Mouse (Mus musculus): ENCODE measurements around the gene Tmem50a. TPM values are rescaled to one million over a fixed set of nuclear protein-coding genes. Genes with fewer than 3 reads are reported as not detected.

The Tmem50a gene
- polyA plus RNA-seq, 1 experiment from 2014 or later: 271 TPM

DNA sequence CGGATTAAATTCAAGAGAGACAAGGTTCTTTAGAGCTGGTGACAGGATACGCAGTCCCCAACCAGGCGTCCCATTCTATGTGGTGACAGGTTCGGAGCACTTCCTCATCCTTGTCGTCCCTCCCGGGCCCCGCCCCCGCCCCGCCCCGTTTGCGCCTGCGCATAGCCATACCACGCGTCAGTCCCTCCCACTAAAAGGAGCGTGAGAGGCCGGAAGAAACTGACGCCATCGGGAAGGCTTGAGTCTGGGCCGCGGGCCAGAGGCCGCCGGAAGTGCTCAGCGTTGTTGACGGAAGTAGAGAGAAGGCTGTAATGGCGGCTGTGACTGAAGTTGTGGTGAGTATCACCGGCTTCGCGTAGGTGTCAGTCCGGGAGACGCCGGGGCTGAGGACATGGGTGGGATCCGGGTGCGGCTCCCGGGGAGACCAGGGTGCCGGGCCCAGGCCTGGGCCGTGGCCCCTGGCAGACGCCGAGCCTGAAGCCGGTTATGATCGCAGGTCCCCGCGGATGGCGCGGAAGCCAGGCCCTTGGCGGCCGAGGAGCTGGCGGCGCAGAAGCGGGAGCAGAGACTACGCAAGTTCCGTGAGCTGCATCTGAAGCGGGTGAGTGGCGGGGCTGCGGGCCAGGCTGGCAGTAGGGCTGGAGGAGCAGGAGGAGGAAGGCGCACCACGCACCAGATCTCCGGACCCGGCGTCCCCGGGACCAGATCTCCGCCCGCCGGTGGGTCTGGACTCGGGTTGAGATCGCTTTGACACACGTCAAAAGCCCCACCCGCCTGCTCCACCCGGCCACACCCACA, 16.1 kb upstream of the Tmem50a start, which contains the start of gene Syf2:
TSS of gene Syf2 (plus strand) at position 215 of the 798 bp plus-strand sequence.
- peak within 1 kb of the TSS; percentile 97 for H3K9ac ChIP-seq (replicated peaks; ENCODE audit: low read depth)
- peak within 1 kb of the TSS; percentile 95 for H3K27ac ChIP-seq (ENCODE audit: low read length)
- H3K4me1 ChIP-seq (ENCODE audit: insufficient read depth, low read depth, low read length): peaks cover 4% of the 10 kb centered on the region; the same call in 1 of the 2 replicates
- peak; percentile 98 for DNase-seq (ENCODE audit: low spot score)
- peak within 1 kb of the TSS; percentile 96 for H3K4me3 ChIP-seq (ENCODE audit: low read depth, low read length)
- peaks cover 41% of the 10 kb centered on the region for H3K36me3 ChIP-seq (ENCODE audit: insufficient read depth, low read length)
- WGBS: 2% methylated on average over 66 of the region's 68 CpGs
- no peaks in the 10 kb centered on the region for H3K9me3 ChIP-seq (ENCODE audit: low read length)
- TF ChIP-seq EP300 (IDR thresholded peaks at IDR 0.05) (peak; percentile 66), CTCF (IDR thresholded peaks at IDR 0.05) (no peak)
- no peaks in the 10 kb centered on the region for H3K27me3 ChIP-seq (replicated peaks; ENCODE audit: insufficient read depth, low read length)
- ATAC-seq: peak; percentile 97
- peak within 1 kb of the TSS; percentile 73 for H3K4me2 ChIP-seq (replicated peaks; ENCODE audit: low read depth, low read length)

DNA sequence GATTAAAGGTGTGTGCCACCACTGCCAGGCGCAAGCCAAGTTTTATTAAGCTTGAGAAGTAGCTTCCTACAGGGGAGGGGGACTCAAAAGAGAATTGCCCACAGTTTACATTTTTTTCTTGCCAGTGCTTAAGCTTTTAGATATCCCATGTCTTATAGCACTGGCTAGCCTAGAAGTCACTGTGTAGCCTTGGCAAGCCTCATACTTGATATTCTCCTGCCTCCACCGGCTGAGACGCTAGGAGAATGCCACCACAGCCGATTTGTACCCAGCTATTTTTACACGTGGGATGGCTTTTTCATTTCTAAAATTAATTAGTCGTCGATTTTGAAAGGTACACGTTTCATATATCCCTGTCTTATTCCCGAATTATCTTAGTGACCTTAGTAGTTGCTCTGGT, 15.4 kb upstream of the Tmem50a start:
- DNase-seq (ENCODE audit: low spot score): no peak
- Histone ChIP-seq H3K27ac (ENCODE audit: low read length) (peak overlapping the region; percentile 95), H3K4me3 (ENCODE audit: low read depth, low read length) (peak overlapping the region; percentile 96), H3K9me3 (ENCODE audit: low read length) (no peaks in the 10 kb centered on the region), H3K4me2 (replicated peaks; ENCODE audit: low read depth, low read length) (peak overlapping the region; percentile 58), H3K4me1 (ENCODE audit: insufficient read depth, low read depth, low read length) (peaks cover 4% of the 10 kb centered on the region; the same call in 1 of the 2 replicates), H3K36me3 (ENCODE audit: insufficient read depth, low read length) (peaks cover 43% of the 10 kb centered on the region), H3K27me3 (replicated peaks; ENCODE audit: insufficient read depth, low read length) (no peaks in the 10 kb centered on the region), H3K9ac (replicated peaks; ENCODE audit: low read depth) (0 out of 2 replicates have a peak overlapping the region, but pooled peaks have one; percentile 6)
- ATAC-seq: no peak
- WGBS: 25% methylated on average over 9 of the region's 9 CpGs
- no peak for TF ChIP-seq CTCF (IDR thresholded peaks at IDR 0.05)
- TF ChIP-seq EP300 (IDR thresholded peaks at IDR 0.05): no peak

- WGBS: 67% methylated on average over 4 of the region's 4 CpGs
- Histone ChIP-seq H3K27ac (ENCODE audit: low read length) (0 out of 2 replicates have a peak overlapping the region, but pooled peaks have one; percentile 2), H3K4me3 (ENCODE audit: low read depth, low read length) (no peak overlapping the region), H3K9ac (replicated peaks; ENCODE audit: low read depth) (no peak overlapping the region), H3K36me3 (ENCODE audit: insufficient read depth, low read length) (peaks cover 38% of the 10 kb centered on the region), H3K4me2 (replicated peaks; ENCODE audit: low read depth, low read length) (no peak overlapping the region), H3K27me3 (replicated peaks; ENCODE audit: insufficient read depth, low read length) (no peaks in the 10 kb centered on the region), H3K9me3 (ENCODE audit: low read length) (no peaks in the 10 kb centered on the region), H3K4me1 (ENCODE audit: insufficient read depth, low read depth, low read length) (peaks cover 4% of the 10 kb centered on the region; the same call in 1 of the 2 replicates)
- ATAC-seq (no peak), DNase-seq (ENCODE audit: low spot score) (no peak)
- TF ChIP-seq EP300 (IDR thresholded peaks at IDR 0.05) (no peak), CTCF (IDR thresholded peaks at IDR 0.05) (no peak)
Observed at GRCm38 (mm10) chr4:134929536-134929935, 14.7 kb upstream of the Tmem50a start.

DNA sequence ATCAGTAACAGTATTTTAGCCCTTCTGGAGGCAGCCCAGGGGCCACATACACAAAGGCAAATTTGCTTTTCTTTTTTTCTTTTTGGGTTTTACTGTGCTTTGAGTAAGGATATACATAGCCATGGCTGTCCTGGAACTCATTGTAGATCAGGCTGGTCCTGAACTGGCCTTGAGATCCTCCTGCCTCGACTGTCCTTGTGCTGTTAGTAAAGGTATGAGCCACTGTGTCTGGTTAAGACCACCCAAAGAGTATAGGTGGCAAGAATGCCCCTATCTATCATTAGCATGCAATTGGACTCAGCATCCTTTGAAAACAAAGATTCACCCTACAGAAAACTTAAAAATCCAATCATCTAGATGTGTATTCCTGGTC, 13.6 kb upstream of the Tmem50a start:
- 67% methylated on average over 1 of the region's 1 CpGs for WGBS
- DNase-seq (ENCODE audit: low spot score): no peak
- Histone ChIP-seq H3K36me3 (ENCODE audit: insufficient read depth, low read length) (peaks cover 29% of the 10 kb centered on the region), H3K4me3 (ENCODE audit: low read depth, low read length) (no peak overlapping the region), H3K4me1 (ENCODE audit: insufficient read depth, low read depth, low read length) (peaks cover 4% of the 10 kb centered on the region; the same call in 1 of the 2 replicates), H3K9me3 (ENCODE audit: low read length) (no peaks in the 10 kb centered on the region), H3K27ac (ENCODE audit: low read length) (no peak overlapping the region), H3K9ac (replicated peaks; ENCODE audit: low read depth) (no peak overlapping the region), H3K4me2 (replicated peaks; ENCODE audit: low read depth, low read length) (no peak overlapping the region), H3K27me3 (replicated peaks; ENCODE audit: insufficient read depth, low read length) (no peaks in the 10 kb centered on the region)
- TF ChIP-seq EP300 (IDR thresholded peaks at IDR 0.05): no peak
- no peak for TF ChIP-seq CTCF (IDR thresholded peaks at IDR 0.05)
- no peak for ATAC-seq

DNA sequence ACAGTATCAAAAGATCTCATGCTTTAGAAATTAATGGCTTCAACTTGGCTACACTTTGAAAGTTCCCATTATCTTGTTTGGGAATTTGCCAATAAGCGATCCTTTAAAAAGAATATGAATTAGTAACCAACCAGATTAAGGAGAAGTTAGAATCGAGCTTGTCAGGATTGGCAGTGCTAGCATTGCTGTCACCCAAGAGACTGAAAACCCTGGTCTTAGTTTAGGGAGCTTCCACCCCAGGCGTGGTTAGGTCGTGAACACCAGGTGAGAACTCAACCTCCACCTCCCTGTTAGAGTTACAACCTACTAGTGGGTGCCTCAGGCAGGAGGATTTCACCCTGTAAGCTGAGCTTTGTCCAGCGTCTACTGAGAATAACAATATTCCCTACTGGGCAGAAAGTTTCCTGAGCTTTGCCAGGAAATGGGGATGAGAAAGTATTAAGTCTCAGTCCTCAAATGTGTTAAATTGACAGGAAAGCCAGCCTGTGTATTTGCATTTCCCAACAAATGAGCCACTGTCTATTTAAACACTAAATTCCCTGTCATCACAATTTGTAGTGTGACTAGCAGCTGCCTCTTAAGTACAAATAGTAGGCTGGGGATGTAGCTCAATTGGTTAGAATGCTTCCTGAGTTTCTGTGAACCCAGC, 13.1 kb upstream of the Tmem50a start:
- DNase-seq (ENCODE audit: low spot score) (no peak), ATAC-seq (no peak)
- H3K36me3 ChIP-seq (ENCODE audit: insufficient read depth, low read length): peaks cover 29% of the 10 kb centered on the region
- TF ChIP-seq CTCF (IDR thresholded peaks at IDR 0.05) (no peak), EP300 (IDR thresholded peaks at IDR 0.05) (no peak)
- WGBS: 59% methylated on average over 5 of the region's 5 CpGs
- H3K4me1 ChIP-seq (ENCODE audit: insufficient read depth, low read depth, low read length): peaks cover 4% of the 10 kb centered on the region; the same call in 1 of the 2 replicates
- H3K4me3 ChIP-seq (ENCODE audit: low read depth, low read length): no peak overlapping the region
- H3K4me2 ChIP-seq (replicated peaks; ENCODE audit: low read depth, low read length): no peak overlapping the region
- no peak overlapping the region for H3K9ac ChIP-seq (replicated peaks; ENCODE audit: low read depth)
- H3K27me3 ChIP-seq (replicated peaks; ENCODE audit: insufficient read depth, low read length): no peaks in the 10 kb centered on the region
- no peak overlapping the region for H3K27ac ChIP-seq (ENCODE audit: low read length)
- H3K9me3 ChIP-seq (ENCODE audit: low read length): no peaks in the 10 kb centered on the region

DNA sequence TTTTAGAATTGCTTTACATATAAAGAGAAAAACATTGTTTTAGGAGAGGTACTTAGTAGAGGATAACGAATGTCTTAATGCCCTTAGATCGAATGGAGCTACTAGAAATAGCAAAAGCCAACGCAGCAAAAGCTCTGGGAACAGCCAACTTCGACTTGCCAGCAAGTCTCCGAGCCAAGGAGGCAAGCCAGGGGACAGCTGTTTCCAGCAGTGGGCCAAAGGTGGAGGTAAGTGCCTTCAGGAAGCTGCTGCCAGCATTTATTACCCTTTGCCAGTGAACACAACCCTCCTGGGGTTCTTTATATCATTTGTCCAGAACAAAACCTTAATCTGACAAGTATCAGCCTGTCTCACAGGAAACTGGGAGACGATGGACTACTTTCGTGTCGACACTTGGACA, 10.4 kb upstream of the Tmem50a start:
- ATAC-seq (no peak), DNase-seq (ENCODE audit: low spot score) (no peak)
- H3K4me2 ChIP-seq (replicated peaks; ENCODE audit: low read depth, low read length): peak overlapping the region; percentile 69
- H3K36me3 ChIP-seq (ENCODE audit: insufficient read depth, low read length): peaks cover 29% of the 10 kb centered on the region
- TF ChIP-seq CTCF (IDR thresholded peaks at IDR 0.05) (no peak), EP300 (IDR thresholded peaks at IDR 0.05) (no peak)
- H3K4me1 ChIP-seq (ENCODE audit: insufficient read depth, low read depth, low read length): peaks cover 7% of the 10 kb centered on the region; the same call in 1 of the 2 replicates
- H3K9me3 ChIP-seq (ENCODE audit: low read length): no peaks in the 10 kb centered on the region
- H3K27me3 ChIP-seq (replicated peaks; ENCODE audit: insufficient read depth, low read length): no peaks in the 10 kb centered on the region
- H3K9ac ChIP-seq (replicated peaks; ENCODE audit: low read depth): 0 out of 2 replicates have a peak overlapping the region, but pooled peaks have one; percentile 99
- 44% methylated on average over 8 of the region's 8 CpGs for WGBS
- peak overlapping the region; percentile 100 for H3K4me3 ChIP-seq (ENCODE audit: low read depth, low read length)
- no peak overlapping the region for H3K27ac ChIP-seq (ENCODE audit: low read length)

All from lung, postnatal 0 days (tissue).